Mouse (Mus musculus) urinary bladder, adult 18-20 months (tissue): ENCODE measurements at regions not wholly inside any gene's neighbourhood (a gene's known extent, or its start where the extent isn't known, plus 50 kb on each side); places are given as distances from the start of the nearest gene placed in this dataset.
A peak's percentile ranks its signal among the peaks of the same experiment; 100 is the strongest.
"Not testable (repeated sequence)": the region's sequence is repeated elsewhere in the genome, so short reads cannot be mapped to it uniquely, and the experiment has no call there.

Experiments
- DNase-seq, 2 experiments: peaks; one replicate each; pipeline ENCODE4 v3.0.0; 2022; ENCODE audit warnings: low spot score in 2 of 2, mixed read lengths in 2 of 2

DNA sequence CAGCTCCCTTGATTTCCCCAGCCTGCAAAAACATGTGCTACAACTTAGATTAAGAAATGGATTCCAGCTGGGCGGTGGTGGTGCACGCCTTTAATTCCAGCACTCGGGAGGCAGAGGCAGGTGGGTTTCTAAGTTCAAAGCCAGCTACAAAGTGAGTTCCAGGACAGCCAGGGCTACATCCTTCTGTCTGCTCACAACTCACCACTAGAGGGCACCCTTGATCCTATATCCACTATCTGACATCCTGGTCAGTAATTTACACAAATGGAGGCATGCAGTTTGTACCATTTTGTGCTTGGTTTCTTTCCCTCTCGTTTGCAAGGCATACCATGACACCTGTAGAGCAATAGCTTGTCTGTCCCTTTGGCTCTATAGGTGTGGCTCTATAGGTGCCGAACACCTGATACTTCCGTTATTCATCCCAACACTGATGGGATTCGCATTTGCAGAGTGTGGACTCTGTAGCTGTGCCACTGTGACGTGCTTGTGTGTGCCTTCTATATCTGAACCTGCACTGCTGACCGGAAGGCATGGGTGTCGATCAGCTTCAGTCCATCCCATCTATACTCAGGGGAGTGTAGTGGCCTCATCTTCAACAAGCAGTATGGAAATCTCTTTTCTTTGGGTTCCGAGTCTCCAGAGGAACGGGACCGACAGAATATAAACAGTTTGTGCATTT, 108.4 kb upstream of the Spata13 start:
- DNase-seq, result peak in 1 of 2 experiments; percentile 40

DNA sequence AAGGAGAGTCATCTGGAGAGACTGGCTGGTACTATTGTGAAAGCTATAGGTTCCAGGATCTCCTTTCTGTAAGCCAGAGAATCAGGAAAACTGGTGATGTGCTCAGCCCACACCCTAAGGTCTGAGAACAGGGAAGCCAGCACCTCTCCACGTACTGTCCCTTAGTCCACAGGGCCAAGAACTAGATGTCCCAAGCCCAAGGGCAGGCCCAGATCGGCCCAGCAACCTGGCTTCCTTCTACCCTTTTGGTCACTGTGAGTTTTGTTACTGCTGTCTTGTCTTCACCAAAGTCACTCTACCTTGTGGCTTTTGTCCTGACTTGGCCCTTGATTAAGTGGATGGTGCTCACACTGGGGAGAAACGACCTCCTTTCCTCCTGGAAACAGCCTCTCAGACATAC, 107.8 kb upstream of the Spata13 start:
- DNase-seq, result no peak

DNA sequence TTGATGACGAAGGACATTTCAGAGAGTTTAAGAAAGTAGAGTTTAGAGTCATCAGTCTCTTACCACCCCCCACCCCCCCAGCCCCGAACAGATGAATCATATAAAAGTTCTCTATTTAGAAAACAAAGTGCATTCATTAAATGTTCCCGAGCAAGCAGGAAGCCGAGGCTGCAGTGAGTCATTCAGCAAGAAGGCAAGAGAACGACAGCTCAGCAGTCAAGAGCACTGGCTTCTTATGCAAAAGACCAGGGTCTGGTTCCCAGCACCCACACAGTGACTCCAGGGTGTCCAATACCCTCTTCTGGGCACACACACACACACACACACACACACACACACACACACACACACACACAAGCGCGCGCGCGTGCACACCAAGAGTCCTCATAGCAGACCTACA, 107.0 kb upstream of the Spata13 start:
- DNase-seq, result no peak

DNA sequence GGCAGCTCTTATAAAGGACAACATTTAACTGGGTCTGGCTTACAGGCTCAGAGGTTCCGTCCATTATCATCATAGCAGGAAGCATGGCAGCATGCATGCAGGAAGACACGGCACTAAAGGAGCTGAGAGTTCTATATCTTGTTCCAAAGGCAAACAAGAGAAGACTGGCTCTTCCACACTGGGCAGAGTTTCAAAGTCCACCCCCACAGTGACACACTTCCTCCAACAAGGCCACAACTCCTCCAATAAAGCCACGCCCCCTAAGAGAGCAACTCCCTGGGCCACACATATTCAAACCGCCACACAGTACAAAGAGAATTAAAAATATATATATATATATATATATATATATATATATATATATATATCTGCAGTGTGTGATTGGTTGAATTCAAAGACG, 105.8 kb upstream of the Spata13 start:
- no peak for DNase-seq

DNA sequence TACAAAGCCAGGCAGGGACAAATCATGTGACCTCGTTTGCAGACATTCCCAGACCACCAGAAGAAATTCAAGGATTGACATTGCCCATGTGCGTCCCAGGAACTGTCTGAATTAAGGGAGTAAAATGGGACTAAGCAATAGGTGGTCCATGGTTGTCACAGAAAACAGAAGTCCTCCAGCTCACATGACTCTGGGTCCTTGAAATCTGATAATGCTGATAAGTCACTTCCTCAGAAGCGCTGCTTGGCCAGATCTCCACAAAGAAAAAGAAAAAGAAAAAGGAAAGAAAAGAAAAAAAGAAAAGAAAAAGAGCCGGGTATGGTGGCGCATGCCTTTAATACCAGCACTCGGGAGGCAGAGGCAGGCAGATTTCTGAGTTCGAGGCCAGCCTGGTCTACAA, 105.3 kb upstream of the Spata13 start:
- DNase-seq, result no peak

DNA sequence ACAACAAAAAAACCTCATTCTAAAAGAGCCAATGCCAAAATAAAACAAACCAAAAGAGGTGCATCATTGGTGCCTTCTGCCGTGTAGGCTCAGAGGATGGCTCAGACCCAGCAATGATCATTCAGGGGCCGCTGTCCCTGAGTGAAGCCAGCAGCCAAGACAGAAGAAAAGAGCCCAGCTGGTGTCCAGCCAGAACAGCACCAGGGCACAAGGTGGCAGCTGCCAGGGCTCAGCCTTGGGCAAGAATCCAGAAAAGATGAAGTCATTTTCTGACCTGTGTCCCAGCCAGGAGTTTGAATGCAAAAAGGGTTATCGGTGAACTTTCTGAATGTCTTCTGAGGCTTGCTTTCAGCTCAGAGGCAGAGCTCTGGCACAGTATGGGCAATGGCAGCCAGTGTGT, 104.8 kb upstream of the Spata13 start:
- DNase-seq, result no peak

DNA sequence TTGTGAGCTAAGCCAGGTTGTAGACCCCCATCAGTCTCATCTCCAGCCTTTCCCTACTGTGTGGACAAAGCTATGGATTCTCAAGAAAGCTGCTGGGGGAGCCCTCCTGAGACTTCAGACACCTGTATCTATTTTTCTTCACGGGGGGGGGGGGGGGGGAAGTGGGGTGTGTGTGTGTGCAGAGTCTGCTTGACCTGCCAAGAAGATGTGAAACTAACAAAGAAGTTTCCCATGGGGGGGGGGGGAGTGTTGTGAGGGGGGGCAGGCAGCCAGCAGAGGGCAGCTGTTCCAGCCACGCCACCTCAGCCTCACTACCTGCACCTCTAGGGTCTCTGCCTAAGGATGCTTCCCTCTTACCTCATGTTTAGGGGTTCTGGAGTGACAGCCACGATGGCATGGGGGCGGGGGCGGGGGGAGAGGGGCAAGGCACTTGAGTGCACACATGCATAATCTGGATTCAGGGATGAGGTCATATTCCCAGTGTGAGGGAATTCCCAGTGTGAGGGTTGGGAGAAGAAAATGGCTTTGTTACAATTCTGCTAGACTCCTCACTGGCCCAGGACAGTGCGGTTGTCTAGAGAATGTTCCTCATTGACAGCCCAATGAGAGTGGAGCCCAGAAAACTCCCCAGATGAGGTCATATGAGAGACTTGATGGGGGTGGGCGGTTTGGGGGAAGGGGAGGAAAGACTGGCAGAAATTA, 104.0 kb upstream of the Spata13 start:
- DNase-seq, result no peak

DNA sequence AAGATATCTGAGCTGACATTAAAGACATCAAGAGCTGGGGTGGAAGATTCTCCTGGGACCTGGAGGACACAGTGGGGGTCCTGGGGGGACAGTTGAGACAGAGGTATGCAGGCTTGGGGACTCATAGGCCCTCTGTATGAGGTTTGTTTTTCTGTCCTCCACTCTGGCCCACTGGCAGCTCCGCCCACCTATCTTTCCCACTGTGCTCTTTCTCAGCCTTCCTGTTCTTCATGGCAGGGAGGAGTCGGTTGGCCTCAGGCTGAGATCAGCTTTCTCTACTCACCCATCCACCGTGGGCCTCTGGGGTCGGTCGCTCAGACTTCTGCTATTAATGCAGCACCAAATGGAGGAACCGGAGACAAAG, 103.5 kb upstream of the Spata13 start:
- DNase-seq, result no peak

DNA sequence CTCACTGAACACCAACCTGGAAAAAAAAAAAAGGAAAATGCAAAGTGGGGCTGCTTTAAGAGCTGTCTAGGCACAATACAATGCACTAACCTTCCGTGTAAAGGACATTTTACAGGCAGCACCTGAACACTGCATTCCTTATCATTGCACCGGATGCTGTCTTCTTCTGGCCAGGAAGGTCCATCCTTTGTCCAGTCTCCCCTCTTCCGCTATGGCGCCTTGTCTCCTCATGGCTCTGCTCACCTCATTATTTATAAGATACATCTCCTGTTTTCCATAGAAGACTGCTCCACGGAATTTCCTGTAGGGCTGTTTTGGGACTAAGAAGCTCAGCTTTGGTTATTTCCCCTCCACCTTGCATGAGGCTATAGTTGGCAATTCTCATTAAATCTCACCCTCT, 102.8 kb upstream of the Spata13 start:
- DNase-seq, result no peak

DNA sequence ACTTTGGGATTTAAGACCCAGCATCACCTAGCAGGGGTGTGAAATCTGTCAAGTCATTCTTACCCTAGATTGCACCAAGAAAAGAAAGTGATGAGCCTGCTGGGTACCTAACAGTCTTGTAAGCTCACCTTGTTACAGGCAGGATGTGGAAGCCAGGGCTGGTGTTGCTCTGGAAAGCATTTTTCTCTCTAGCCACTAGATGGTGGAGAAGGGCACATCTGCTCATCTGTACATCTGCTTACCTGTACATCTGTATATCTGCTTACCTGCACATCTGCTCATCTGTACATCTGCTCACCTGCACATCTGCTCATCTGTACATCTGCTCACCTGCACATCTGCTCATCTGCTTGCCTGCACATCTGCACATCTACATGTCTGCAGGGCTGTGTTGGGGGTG, 102.0 kb upstream of the Spata13 start:
- no peak for DNase-seq

DNA sequence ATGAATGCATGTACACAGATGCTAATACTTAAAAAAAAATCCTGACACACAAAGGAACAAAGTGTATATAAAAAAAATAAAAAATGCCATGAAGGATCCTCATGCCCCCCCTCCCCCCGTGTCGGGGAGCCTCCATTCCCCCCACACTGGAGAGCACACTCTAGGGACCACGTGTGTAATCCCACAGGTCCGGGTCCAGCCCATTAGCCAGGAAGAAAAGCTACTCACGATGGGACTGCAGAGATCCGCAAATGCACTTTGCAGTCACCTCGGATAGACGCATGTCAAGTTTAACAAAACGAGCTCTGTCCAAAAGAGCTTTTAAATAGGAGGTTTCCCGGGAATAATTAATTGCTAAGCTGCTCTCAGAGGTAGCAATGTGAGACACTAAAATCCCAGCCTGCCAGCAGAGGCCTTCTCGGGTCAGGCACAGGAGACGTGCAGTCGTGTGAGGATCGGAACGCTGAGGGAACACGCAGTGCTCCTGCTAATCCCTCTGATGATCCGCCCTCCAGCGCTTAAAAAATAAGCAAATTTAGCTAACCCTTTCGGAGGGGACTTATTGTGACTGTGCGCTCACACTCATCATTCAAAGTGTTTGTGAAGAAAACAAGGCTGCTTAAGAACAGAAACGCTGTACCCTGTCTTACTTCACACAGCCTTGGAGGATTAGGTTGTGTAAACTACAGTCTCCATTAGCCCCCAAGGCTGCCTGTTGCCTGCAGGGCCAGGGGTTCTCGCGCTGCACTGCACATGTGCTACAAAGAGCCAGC, 100.2 kb upstream of the Spata13 start:
- no peak for DNase-seq

DNA sequence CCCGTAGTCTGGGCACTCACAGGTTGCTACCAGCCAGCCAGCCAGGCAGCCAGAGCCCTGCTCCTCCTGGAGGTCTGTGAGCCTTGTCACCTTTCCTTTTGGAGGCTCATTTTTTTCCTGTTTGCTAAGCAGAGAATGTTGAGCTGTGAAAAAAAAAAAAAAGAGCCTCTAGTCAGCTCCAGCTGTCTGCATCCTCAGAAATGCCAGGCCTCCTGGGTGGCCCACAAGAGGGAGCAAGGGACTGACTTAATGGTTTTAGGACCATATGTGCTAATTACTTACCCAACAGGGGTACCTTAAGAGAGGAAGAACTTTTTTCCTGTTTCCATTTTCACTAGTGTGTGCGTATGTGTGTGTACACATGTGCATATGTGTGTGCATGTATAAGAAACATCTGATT, 94.8 kb upstream of the Spata13 start:
- no peak for DNase-seq

DNA sequence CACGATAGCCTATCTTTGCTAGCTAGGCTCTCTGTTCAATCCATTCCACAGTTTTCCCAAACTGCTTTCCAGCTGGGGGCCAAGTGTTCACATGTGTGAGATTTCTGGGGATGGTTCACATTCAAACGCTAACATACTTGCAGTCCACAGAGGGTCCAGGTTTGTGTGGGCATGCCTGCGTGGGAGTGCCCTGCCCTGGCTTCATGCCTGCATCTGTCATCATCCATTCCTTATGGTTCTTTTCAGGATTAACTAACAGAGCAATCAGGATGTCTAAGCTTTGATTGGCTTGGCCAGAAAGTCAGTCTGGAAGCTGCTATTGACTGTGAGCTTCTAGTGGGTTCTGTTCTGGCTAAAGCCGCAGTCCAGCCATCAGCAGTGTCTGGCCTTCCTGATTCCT, 93.7 kb upstream of the Spata13 start:
- DNase-seq, result no peak

DNA sequence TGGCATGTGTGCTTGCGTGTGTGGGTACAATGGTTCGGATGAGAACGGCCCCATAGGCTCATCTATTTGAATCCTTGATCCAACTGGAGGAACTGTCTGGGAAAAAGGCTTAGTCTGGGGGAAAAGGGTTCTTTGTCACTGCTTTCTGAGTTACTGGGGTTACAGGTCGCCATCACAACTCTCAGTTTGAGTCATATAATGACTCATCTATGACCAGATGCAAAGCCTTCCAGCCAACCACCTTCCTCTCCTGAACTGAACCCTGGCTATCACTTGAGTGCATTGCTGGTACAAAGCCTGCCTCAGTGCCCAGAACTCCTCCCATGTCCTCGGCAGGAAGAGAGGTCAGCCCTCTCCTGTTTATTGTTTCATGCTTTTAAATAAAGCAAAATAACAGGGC, 92.2 kb upstream of the Spata13 start:
- no peak for DNase-seq

DNA sequence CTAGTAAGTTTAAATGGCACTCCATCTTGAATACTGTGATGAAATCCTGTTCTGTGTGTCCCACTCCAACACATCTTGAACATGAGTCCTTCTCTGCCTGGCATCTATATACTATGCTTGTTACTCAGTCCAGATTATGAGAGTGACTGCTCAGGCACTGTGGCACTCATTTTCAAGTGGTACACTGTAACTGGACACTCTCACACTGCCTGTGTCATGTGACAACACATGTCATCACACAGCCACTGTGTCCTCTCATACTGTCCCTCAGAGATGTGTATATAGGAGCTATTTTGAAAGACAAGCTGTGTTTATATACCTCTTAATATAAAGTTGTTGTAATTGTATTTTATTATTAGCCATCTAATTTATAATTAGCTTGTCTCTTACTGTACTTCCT, 89.0 kb upstream of the Spata13 start:
- no peak for DNase-seq

DNA sequence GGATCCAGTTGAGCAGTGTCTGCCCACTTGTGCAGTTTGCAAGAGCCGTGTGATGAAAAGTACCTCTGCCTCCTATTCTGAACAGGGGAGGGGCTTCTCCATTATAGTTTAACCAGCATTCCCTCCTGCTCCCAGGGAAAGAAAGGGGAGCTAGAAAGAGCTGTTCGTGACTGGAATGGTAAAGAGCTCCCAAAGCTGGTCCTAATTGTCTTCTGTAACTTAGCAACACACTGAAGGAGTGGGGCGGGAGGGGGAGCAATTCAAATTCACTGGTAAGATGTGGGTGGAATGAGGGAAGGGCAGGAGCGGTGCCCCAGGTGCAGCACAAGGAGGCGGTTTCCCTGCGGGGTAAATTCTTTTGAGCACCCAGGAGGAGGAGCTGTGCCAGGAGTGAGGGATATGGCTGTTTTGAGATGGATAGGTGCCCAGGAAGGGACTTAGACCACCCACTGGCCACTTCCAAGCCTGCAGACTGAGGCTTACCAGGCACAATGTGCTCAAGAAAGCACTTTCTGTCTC, 79.5 kb upstream of the Spata13 start:
- no peak for DNase-seq

DNA sequence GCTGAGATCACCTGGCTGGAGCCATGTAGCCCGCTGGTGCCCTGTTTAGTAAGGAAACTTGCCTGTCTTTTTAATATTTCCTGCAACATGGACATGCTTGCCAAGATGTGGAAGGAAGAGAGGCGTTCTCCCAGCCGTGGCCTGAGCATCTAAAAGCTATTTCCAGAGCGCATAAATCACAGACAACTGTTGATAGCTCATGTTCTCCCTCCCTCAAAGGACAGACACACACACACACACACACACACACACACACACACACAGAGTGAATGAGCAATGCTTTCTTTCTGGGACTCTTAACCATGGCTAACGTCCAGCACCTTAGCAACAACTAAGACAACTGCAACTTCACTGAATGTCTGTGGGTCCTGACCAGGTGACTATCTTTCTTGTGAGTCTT, 77.3 kb upstream of the Spata13 start:
- DNase-seq, result peak in 1 of 2 experiments; percentile 8

DNA sequence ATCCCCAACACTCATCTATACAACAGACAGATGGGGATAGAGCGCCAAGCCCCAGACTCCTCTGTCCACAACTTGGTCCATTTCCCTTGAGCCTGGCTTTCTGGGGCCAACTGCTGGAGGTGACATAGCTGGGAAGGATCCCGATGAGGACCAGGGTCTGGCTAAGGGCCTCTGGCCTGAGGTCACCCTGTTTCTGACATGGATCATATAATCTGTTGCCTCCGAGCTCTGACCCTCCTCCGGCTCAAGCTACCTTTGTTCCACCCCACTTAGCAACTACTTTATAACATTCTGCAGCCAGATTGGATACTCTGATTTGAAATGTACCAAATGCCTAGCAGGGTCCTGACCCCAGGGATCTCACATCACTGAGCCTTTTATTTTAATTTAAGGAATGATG, 76.8 kb upstream of the Spata13 start:
- DNase-seq, result no peak

DNA sequence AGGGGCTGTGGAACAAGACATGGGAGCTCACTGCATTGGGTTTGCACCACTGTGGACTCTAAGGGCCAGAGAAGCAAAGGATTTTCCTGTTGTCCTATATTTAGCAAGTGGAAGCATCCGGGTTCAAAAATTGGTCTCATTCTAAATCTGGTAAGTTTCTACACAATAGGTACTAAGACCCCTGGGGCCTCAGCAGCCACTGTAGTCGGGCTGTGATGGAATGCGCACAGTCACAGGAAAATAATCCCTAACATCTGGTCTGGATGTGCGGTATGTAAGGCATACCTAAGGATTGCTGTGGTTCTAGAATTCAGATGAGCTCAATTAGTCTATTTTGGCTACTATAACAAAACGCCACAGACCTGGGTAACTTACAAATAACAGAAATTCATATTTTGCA, 74.4 kb upstream of the Spata13 start:
- no peak for DNase-seq

DNA sequence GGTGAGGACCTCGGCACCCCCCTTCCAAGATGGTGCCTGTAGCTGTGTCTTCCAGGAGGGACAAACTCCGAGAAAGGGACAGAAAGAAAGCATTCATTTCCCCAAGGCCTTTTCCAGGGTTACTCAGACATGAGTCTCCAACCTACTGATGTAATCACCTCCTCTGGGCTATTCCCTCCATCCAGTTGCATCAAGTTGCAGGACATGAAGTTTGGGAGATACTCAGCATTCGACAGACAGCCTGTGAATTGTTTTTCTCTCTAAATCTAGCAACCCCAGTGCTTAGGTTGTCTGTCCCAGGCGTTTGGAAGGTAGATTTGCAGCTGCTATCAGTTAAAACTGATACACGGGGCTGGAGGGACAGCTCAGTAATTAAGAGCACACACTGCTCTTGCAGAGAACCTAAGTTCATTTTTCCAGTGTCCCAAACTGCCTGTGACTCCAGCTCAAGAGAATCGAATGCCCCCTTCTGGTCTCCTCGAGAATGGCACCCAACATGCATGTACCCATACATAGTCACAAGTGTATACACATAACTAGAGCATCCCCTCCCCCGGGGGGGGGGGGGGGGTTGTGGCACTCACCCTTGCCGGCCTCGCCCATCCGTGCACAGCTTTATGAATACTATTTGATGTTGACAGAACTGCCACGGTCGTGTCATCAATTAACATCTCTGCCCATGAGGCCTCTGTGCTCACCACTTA, 73.8 kb upstream of the Spata13 start:
- no peak for DNase-seq

DNA sequence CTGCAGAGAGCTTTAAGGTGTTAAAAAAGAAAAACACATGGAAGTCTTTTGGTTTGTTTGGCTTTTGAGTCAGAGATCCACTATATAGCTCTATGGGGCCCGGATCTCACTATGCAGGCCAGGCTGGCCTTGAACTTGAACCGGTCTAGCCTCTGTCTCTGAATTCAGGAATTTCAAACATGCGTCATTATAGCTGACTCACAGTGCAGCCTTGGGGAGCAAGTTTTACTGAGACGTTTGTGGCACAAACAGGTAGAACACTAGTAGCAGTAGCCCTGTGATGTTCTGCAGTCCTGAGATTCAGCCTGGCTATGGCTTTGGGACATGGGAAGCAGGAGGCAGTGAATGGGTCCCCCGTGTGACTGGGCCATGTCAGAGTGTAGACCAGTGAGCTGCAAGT, 57.5 kb upstream of the Spata13 start:
- no peak for DNase-seq

DNA sequence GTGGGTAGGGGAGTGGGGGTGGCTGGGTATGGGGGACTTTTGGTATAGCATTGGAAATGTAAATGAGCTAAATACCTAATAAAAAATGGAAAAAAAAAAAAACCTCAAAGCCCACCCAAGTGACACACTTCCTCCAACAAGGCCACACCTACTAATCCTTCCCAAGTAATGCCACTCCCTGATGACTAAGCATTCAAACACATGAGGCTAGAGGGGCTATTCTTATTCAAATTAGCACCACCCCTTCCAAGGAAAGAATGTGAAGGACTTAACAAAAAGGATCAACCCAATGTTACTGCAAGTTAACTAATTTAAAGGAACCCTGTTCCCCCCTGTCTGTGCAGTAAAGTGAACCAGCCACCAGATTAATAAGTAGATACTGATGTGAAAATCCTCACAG, 53.7 kb upstream of the Spata13 start:
- DNase-seq, result not testable (repeated sequence)
